Mouse (Mus musculus): ENCODE data around the gene St3gal6. TPM values are rescaled to one million over a fixed set of nuclear protein-coding genes. Genes with fewer than 3 reads are reported as not detected.

Gene St3gal6
- polyA plus RNA-seq, 1 experiment from 2014 or later: 16.8 TPM

DNA sequence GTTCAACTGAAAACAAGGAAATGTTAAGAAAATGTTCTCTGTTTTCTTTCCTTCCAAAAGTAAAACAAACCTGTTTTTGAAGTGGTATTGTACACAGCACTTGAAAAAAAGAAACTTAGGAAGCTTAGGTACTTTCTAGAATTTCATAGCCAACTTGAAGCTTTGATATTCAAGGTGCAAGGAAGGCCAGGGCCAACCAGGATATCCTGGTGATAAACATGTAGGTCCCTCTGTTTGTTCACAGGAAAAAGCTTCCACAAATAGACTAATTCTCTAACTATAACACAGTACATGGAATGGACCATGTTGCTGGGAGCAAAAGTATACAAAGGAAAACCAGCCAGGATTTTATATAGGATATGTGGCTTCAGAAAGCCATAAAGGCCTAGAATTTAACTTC, 27.3 kb downstream of the St3gal6 start:
- Histone ChIP-seq H3K36me3 (replicated peaks; ENCODE audit: insufficient read depth, low read length) (peaks cover 4% of the 10 kb centered on the region; the same call in 1 of the 2 replicates), H3K9me3 (ENCODE audit: low read length) (no peaks in the 10 kb centered on the region), H3K4me2 (ENCODE audit: low read depth, low read length) (peak overlapping the region; percentile 59; the same call in 1 of the 2 replicates), H3K4me3 (ENCODE audit: low read depth, low read length) (no peak overlapping the region), H3K27me3 (ENCODE audit: insufficient read depth, low read length) (no peaks in the 10 kb centered on the region), H3K9ac (replicated peaks) (no peak overlapping the region), H3K4me1 (ENCODE audit: insufficient read depth) (peaks cover 48% of the 10 kb centered on the region), H3K27ac (ENCODE audit: low read depth) (peak overlapping the region; percentile 89)
- TF ChIP-seq CTCF (IDR thresholded peaks at IDR 0.05; ENCODE audit: low read depth): no peak
- TF ChIP-seq EP300 (IDR thresholded peaks at IDR 0.05; ENCODE audit: low read depth): no peak
- ATAC-seq: no peak
- DNase-seq: no peak

DNA sequence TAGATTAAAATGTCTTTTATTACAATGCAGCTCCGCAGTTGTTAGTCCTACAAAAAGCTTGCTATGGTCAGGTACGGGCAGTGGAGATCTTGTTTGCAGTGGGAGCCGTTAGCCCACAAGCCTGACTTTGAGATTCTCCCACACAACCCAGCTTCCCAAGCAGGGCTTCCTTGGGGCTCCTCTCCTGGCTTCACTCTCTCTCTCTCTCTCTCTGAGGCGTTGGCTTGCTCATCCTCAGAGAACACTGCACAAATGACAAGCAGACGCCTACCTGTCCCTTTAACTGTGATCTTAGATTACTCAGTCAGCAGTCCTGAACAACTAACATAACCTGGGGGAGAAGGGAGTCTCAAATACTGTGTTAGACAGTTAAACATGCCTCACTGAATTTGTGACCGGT, 36.2 kb downstream of the St3gal6 start:
- Histone ChIP-seq H3K4me3 (ENCODE audit: low read depth, low read length) (no peak overlapping the region), H3K27me3 (ENCODE audit: insufficient read depth, low read length) (no peaks in the 10 kb centered on the region), H3K27ac (ENCODE audit: low read depth) (no peak overlapping the region), H3K36me3 (replicated peaks; ENCODE audit: insufficient read depth, low read length) (peaks cover 13% of the 10 kb centered on the region), H3K4me1 (ENCODE audit: insufficient read depth) (peaks cover 2% of the 10 kb centered on the region; the same call in 1 of the 2 replicates), H3K4me2 (ENCODE audit: low read depth, low read length) (no peak overlapping the region), H3K9ac (replicated peaks) (no peak overlapping the region), H3K9me3 (ENCODE audit: low read length) (no peaks in the 10 kb centered on the region)
- no peak for ATAC-seq
- TF ChIP-seq CTCF (IDR thresholded peaks at IDR 0.05; ENCODE audit: low read depth) (no peak), EP300 (IDR thresholded peaks at IDR 0.05; ENCODE audit: low read depth) (no peak)
- WGBS (ENCODE audit: insufficient replicate concordance): 85% methylated on average over 6 of the region's 6 CpGs
- no peak for DNase-seq

DNA sequence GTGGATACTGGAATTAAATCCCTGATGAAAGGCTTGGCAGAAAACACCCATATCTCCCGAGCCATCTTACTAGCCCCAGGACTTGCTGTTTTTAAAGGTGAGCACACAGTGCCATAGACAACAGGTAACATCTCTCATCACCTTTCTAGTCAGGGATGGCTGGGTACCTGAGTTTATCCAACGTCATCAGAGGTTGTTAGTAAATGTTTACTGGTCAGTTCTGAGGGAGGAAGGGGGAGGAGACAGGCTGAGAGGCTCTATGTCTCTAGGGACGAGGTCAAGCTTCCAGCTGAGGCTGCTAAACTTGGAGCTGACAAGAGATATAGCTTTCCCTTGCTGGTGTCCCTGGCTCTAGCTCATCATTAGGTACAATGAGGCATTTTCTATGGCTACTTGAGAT, 41.7 kb downstream of the St3gal6 start:
- no peak for ATAC-seq

DNA sequence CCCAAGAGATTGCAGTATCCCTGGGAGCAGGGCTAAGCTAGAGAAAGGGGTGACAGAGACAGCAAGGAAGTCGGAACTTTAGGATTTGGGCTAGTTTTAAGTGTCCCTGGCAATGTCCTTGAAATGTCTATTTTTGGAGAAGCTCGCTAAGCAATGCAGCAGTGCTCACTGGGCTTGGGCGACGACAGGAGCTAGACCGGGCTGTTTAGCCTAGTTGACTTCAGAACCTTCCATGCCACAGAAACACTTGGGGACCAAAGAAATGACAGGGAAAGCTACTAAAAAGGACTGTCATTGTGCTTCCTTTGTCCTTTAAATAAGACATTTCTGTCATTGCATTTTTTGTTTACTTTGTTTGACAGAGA, 42.2 kb downstream of the St3gal6 start:
- no peaks in the 10 kb centered on the region for H3K27me3 ChIP-seq (ENCODE audit: insufficient read depth, low read length)
- ATAC-seq (no peak), DNase-seq (no peak)
- H3K4me1 ChIP-seq (ENCODE audit: insufficient read depth): peaks cover 14% of the 10 kb centered on the region
- no peak overlapping the region for H3K9ac ChIP-seq (replicated peaks)
- WGBS (ENCODE audit: insufficient replicate concordance): 45% methylated on average over 5 of the region's 5 CpGs
- H3K4me3 ChIP-seq (ENCODE audit: low read depth, low read length): no peak overlapping the region
- peak overlapping the region; percentile 3; the same call in 1 of the 2 replicates for H3K4me2 ChIP-seq (ENCODE audit: low read depth, low read length)
- no peaks in the 10 kb centered on the region for H3K9me3 ChIP-seq (ENCODE audit: low read length)
- TF ChIP-seq EP300 (IDR thresholded peaks at IDR 0.05; ENCODE audit: low read depth) (no peak), CTCF (IDR thresholded peaks at IDR 0.05; ENCODE audit: low read depth) (no peak)
- H3K36me3 ChIP-seq (replicated peaks; ENCODE audit: insufficient read depth, low read length): peaks cover 9% of the 10 kb centered on the region; the same call in 1 of the 2 replicates
- peak overlapping the region; percentile 71 for H3K27ac ChIP-seq (ENCODE audit: low read depth)

More for the DNA sequence above, 41.7 kb downstream of the St3gal6 start:
- Histone ChIP-seq H3K9ac (replicated peaks) (no peak overlapping the region), H3K9me3 (ENCODE audit: low read length) (no peaks in the 10 kb centered on the region), H3K36me3 (replicated peaks; ENCODE audit: insufficient read depth, low read length) (peaks cover 11% of the 10 kb centered on the region; the same call in 1 of the 2 replicates), H3K27me3 (ENCODE audit: insufficient read depth, low read length) (no peaks in the 10 kb centered on the region), H3K4me3 (ENCODE audit: low read depth, low read length) (no peak overlapping the region), H3K4me2 (ENCODE audit: low read depth, low read length) (no peak overlapping the region), H3K27ac (ENCODE audit: low read depth) (peak overlapping the region; percentile 71), H3K4me1 (ENCODE audit: insufficient read depth) (peaks cover 14% of the 10 kb centered on the region)
- no peak for TF ChIP-seq EP300 (IDR thresholded peaks at IDR 0.05; ENCODE audit: low read depth)
- DNase-seq: no peak
- WGBS (ENCODE audit: insufficient replicate concordance): 42% methylated on average over 3 of the region's 3 CpGs

DNA sequence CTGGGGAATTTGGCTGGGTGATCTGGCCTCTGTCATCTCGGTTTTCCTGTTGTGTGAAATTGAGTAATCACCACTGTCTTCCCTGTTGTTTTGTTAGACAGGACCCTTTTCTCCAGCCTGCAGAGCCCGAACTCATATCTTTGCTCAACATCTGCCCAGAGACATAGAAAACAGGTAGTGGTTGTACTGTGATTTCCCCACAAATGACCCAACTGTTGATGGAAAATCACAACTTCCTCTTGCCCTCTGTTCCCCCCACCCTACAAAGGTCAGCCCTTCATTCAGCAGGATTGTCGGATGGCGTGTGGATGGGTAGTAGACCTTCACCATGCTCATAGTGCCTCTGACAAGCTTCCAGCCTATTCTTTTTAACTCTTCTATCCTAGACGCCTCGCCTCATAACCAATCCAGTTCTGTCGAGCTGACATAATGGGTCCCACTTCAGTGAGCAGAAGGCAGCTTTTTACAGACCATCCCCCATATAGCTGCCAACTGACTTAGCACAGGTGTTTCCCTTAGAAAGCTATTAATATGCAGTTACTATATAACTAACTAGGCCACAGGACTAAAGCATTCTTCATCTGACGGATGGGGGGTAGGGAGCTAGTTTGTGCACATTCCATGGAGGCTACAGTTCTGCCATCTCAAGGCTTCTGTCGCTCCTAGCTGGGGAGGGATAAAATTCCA, 42.7 kb downstream of the St3gal6 start:
- Histone ChIP-seq H3K9ac (replicated peaks) (no peak overlapping the region), H3K4me2 (ENCODE audit: low read depth, low read length) (peak overlapping the region; percentile 3; the same call in 1 of the 2 replicates), H3K4me1 (ENCODE audit: insufficient read depth) (peaks cover 16% of the 10 kb centered on the region), H3K9me3 (ENCODE audit: low read length) (no peaks in the 10 kb centered on the region), H3K36me3 (replicated peaks; ENCODE audit: insufficient read depth, low read length) (peaks cover 9% of the 10 kb centered on the region; the same call in 1 of the 2 replicates), H3K4me3 (ENCODE audit: low read depth, low read length) (no peak overlapping the region), H3K27ac (ENCODE audit: low read depth) (peak overlapping the region; percentile 71), H3K27me3 (ENCODE audit: insufficient read depth, low read length) (no peaks in the 10 kb centered on the region)
- DNase-seq (no peak), ATAC-seq (peak; percentile 52)
- WGBS (ENCODE audit: insufficient replicate concordance): 47% methylated on average over 9 of the region's 9 CpGs
- 0 out of 2 replicates have a peak, but pooled peaks have one; percentile 22 for TF ChIP-seq CTCF (IDR thresholded peaks at IDR 0.05; ENCODE audit: low read depth)
- peak; percentile 55; the same call in 1 of the 2 replicates for TF ChIP-seq EP300 (IDR thresholded peaks at IDR 0.05; ENCODE audit: low read depth)

DNA sequence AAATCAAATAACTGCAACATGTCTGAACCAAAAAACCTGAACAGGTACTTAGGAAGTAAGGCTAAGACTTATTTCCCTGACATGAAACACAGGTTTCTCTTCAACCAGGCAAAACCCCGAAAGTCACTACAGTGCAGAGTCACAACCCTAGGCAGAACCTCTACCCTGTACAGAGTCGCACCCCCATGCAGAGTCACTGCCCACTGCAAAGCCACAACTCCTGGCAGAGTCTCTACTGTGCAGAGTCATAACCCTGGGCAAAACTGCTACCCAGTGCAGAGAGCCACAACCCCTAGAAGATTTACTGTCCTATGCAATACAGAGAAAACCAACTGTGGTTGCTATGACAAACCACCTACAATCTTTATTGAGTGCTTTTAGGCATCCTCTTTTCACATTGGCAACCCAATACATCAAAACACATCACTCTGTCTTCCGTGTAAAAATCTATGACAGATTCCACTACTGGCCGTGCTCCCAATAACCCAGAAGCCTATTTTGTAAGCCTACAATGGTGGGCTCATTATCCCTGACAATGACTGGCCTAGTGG, 44.1 kb downstream of the St3gal6 start:
- H3K36me3 ChIP-seq (replicated peaks; ENCODE audit: insufficient read depth, low read length): peaks cover 9% of the 10 kb centered on the region; the same call in 1 of the 2 replicates
- no peak for DNase-seq
- ATAC-seq: no peak
- H3K27ac ChIP-seq (ENCODE audit: low read depth): no peak overlapping the region
- no peak overlapping the region for H3K4me2 ChIP-seq (ENCODE audit: low read depth, low read length)
- H3K4me3 ChIP-seq (ENCODE audit: low read depth, low read length): no peak overlapping the region
- peaks cover 19% of the 10 kb centered on the region for H3K4me1 ChIP-seq (ENCODE audit: insufficient read depth)
- whole genome bisulfite sequencing (ENCODE audit: insufficient replicate concordance): 71% methylated on average over 4 of the region's 4 CpGs
- H3K9ac ChIP-seq (replicated peaks): no peak overlapping the region
- no peaks in the 10 kb centered on the region for H3K27me3 ChIP-seq (ENCODE audit: insufficient read depth, low read length)
- H3K9me3 ChIP-seq (ENCODE audit: low read length): no peaks in the 10 kb centered on the region
- no peak for TF ChIP-seq CTCF (IDR thresholded peaks at IDR 0.05; ENCODE audit: low read depth)
- no peak for TF ChIP-seq EP300 (IDR thresholded peaks at IDR 0.05; ENCODE audit: low read depth)
